Mouse (Mus musculus) heart, postnatal 4 days (tissue): ENCODE results near the gene Gm10553. TPM values are rescaled to one million over a fixed set of nuclear protein-coding genes. Genes with fewer than 3 reads are reported as not detected.
A peak's percentile ranks its signal among the peaks of the same experiment; 100 is the strongest.
"Not testable (repeated sequence)": the region's sequence is repeated elsewhere in the genome, so short reads cannot be mapped to it uniquely, and the experiment has no call there.

Experiments
- DNase-seq: peaks from one replicate; pipeline ENCODE4 v3.0.0; 2021
- total RNA-seq, 2 experiments: library from RNA; stranded (reverse); gene quantifications; 2 replicates each; pipeline ENCODE4 v1.2.3; 2021

Gm10553 gene
- total RNA-seq = not detected

DNA sequence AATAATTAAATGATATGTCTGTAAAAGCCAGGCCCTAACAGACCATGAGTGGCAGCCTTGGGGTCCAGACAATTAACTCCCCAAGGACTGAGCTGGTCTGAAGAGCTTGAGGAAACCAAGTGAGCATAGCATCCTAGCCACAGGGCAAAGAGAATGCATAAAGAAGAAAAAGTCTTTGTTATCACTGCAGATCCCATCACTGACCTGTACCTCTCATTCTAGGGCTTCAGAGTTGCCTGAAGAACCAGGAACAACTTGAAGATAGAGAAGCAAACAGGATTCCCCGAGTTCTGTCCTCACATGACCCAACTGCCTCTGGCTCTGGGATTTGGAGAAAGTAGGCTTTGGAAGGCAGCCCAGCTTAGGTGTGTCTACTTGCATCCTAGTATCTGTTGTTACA, at the start of gene Gm10553:
Gene Gm10553, plus strand, starts transcription at position 301 of the 400 bp plus-strand sequence.
- DNase-seq = not testable (repeated sequence)

DNA sequence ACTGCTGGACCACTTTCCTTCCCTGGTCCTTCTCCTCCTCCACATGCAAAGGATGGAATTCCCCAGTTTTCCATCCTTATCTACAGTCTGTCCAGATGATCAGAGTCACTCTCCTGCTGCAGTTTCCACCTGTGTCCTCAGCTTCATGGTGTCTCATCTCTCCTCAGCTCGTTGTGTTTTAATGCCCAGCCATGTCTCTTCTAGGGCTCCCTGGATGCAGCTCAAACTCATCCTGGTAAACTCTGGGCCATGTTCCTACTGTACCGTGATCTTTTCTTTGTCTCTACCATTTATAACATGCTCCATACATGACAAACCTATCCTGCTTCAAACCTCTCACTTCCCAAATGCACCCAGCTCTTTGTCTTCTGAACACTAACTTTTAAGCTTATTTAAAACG, 28.3 kb upstream of the Gm10553 start:
- not testable (repeated sequence) for DNase-seq

GRCm38 (mm10) chr1:85073099-85073498, 26.9 kb upstream of the Gm10553 start:
- DNase-seq = not testable (repeated sequence)

GRCm38 (mm10) chr1:85084803-85085202, 15.2 kb upstream of the Gm10553 start:
- not testable (repeated sequence) for DNase-seq

GRCm38 (mm10) chr1:85086211-85086610, 13.8 kb upstream of the Gm10553 start:
- not testable (repeated sequence) for DNase-seq

DNA sequence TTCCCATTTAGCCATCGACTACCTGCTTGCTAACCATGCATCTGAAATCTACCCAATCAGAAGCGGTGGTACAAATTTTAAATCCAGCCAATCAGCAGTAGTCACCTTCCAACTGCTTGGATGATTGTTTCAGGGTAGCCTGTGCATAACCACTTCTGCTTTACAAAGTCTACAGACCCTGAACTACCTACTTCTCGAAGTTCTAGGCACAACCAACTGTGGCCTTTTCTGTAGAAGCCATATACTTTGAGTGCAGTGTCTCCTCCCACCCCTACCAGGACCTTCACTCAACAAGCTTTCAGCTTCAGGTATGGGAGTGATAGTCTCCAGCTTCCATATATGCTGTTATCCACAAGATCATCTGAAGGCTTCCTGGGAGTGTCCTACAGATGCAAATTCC, 7.8 kb upstream of the Gm10553 start:
- DNase-seq = not testable (repeated sequence)

GRCm38 (mm10) chr1:85093011-85093572, 6.9 kb upstream of the Gm10553 start:
- not testable (repeated sequence) for DNase-seq

GRCm38 (mm10) chr1:85099081-85099480, 883 bp upstream of the Gm10553 start:
- DNase-seq = not testable (repeated sequence)

GRCm38 (mm10) chr1:85101754-85102153, 1.8 kb downstream of the Gm10553 start:
- not testable (repeated sequence) for DNase-seq

DNA sequence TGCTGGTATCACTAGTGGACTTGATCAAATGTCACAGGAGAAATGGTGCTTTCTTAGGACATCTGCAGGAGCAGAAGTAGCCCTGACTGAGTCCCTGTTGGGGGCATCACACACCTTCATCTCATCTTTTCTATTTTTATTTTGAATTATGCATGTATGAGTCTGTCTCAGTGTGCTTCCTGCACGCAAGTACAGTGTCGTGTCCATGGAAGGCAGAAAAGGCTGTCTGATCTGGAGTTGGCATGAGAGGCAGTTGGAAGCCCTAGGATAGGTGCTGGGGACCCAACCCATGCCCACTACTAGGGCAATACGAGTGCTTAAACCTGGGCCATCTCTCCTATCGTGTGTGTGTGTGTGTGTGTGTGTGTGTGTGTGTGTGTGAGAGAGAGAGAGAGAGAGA, 5.4 kb downstream of the Gm10553 start:
- peak; percentile 7 for DNase-seq

GRCm38 (mm10) chr1:85106013-85106412, 6.0 kb downstream of the Gm10553 start:
- DNase-seq = not testable (repeated sequence)

DNA sequence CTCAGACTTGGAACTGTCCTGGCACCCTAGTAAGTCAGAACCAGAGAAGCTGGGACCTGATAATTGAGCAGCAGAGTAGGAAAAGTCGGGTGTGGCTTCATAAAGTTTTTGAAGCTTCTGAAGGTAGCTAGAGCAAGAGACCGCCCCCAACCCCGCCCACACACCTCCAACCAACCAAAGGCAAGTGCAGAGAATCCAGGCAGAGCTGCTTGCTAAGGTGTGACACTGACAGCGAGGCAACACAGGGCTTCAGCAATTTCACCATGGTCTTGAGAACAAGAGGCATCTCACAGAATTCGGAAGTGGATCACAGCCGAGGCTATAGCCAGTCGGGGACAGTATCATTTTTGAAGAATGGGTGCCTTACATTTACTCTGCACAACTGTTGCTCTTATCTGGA, 9.8 kb downstream of the Gm10553 start, which contains the start of gene A530032D15Rik:
Gene A530032D15Rik, minus strand, starts transcription at position 101 of the 400 bp plus-strand sequence.
- not testable (repeated sequence) for DNase-seq

DNA sequence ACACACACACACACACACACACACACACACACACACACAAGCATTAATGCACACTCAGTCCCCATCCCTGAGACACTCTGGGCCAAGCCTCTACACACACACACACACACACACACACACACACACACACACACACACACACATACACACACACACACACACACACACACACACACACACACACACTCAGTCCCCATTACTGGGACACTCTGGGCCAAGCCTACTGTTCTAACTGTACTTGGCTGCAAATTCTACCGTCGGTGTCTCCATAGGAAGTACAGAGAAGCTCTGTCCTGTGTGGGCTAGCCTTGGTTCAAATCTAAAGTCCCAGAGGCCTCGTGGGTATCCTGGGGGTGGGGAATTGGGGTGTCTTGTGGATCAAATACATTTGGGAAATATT, 10.9 kb downstream of the Gm10553 start:
- not testable (repeated sequence) for DNase-seq

DNA sequence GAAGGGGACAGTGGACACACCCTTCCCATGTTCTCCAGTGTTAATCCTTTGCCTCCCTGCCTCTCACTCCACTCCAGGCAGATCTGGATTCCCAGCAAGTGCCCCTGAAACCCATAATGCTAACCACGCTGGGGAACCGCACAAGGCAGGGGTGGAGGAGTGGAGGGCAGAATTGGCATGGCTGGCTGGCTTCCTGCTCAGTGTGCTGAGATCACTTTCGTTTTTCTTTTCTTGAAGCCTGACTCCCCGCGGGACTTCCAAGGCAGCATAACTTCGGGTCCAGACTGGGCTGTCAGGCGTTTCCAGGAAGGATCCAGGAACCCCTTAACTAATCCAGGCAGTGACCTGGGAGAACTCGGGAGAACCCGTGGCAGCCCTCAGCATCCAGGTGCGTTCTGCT, 11.6 kb downstream of the Gm10553 start:
- peak; percentile 14 for DNase-seq

- DNase-seq = not testable (repeated sequence)
Measured at GRCm38 (mm10) chr1:85112266-85112665, 12.3 kb downstream of the Gm10553 start.

DNA sequence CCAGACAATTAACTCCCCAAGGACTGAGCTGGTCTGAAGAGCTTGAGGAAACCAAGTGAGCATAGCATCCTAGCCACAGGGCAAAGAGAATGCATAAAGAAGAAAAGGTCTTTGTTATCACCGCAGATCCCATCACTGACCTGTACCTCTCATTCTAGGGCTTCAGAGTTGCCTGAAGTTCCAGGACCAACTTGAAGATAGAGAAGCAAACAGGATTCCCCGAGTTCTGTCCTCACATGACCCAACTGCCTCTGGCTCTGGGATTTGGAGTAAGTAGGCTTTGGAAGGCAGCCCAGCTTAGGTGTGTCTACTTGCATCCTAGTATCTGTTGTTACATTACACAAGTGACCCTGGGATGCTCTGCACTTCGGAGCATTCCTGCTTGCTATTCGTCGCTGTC, 12.9 kb downstream of the Gm10553 start:
- not testable (repeated sequence) for DNase-seq

GRCm38 (mm10) chr1:85114078-85114477, 14.1 kb downstream of the Gm10553 start:
- DNase-seq = not testable (repeated sequence)

DNA sequence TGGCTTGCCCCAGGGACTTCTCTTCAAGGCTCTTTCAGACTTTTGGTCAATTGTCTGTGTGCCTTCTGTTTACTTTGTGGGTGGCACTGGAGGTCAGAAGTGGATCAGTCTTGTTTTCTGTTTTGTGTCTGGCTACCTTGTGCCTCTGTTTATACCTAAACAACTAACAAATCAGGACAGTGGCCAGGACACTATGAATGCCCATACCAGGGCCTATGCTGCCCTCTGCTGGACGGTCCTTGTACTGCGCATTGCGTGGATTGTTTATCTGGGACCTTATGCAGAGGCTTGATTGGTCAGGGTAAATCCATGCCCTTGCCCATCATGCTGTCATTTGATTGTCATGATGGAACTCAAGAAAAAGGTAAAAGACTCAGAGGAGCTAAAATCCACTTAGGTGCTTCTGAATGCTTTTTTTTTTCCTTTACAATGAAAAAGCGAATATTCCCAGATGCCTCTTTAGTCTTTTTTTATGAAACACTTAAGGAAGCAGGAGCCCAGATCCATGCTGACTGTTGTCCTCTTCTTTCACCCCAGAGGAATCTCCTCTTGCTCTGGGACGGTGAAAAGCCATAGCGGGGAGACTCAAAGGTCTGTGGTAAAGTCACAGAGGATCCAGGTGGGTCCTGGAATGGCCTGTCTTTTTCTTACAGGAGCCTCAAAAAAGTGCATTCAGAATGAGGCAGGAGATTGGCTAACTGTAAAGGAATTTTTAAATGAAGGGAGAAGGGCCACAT, 14.9 kb downstream of the Gm10553 start:
- peak; percentile 42 for DNase-seq

- peak; percentile 18 for DNase-seq
Measured at GRCm38 (mm10) chr1:85117537-85117936, 17.6 kb downstream of the Gm10553 start.

DNA sequence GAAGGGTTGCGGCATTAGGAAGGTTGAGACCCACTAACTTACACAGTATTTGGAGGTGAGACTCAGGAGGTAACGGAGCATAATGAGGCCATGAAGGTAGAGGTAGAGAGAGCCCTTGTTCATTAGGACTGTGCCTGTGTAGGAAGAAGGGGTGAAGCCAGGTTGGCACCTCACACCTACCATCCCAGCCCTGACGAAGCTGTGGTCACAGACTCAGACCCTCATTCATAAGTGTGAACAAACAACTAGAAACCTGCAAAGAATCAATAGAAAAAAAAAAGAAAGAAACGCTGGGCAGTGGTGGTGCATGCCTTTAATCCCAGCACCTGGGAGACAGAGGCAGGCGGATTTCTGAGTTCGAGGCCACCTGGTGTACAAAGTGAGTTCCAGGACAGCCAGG, 18.4 kb downstream of the Gm10553 start:
- not testable (repeated sequence) for DNase-seq

- DNase-seq = not testable (repeated sequence)
Measured at GRCm38 (mm10) chr1:85121841-85122240, 21.9 kb downstream of the Gm10553 start.

DNA sequence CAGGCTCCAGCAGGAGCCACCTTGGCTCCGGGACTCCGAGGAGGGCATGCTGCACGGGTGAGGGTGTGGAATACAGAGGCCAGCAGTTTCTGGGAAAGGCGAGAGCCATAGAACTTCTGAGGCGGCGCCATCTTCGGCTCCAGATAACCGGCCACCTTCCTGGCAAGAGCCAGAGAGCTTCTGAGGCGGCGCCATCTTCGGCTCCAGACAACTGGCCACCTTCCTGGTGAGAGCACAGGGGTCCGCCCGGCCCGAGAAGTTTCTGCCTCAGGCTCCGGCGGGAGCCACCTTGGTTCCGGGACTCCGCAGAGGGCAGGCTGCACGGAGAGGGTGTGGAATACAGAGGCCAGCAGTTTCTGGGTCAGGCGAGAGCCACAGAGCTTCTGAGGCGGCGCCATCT, 33.7 kb downstream of the Gm10553 start:
- not testable (repeated sequence) for DNase-seq
